Mouse (Mus musculus) embryonic facial prominence, embryonic 11.5 days (tissue): Measurements from ENCODE around the gene Sgsm1. TPM values are rescaled to one million over a fixed set of nuclear protein-coding genes. Genes with fewer than 3 reads are reported as not detected.

Experiments
- ATAC-seq: fragments of 200-750 bp; cut with Nextera tagmentation; replicated peaks from 2 replicates; pipeline ENCODE4 v1.8.0; 2017; ENCODE audit warnings: low read depth; ENCODE audit not compliant: insufficient number of reproducible peaks, low FRiP score, low TSS enrichment
- DNase-seq: peaks from one replicate; pipeline ENCODE4 v3.0.0-alpha.2; 2015; ENCODE audit warnings: low spot score
- H3K27ac ChIP-seq: fragments of 300-500 bp; sonication (generic); replicated peaks from 2 replicates; pipeline ENCODE4 v1.5.1; 2014; ENCODE audit warnings: mild to moderate bottlenecking, low read depth, low read length, control low read depth
- H3K27me3 ChIP-seq: fragments of 300-500 bp; sonication (generic); 2 replicates; pipeline ENCODE4 v1.6.1; 2014; ENCODE audit warnings: mild to moderate bottlenecking, low read length, moderate library complexity, mixed read lengths; ENCODE audit not compliant: control insufficient read depth, insufficient read depth
- H3K36me3 ChIP-seq: fragments of 300-500 bp; sonication (generic); replicated peaks from 2 replicates; pipeline ENCODE4 v1.6.1; 2014; ENCODE audit warnings: low read depth, mild to moderate bottlenecking, low read length, moderate library complexity, mixed read lengths; ENCODE audit not compliant: control insufficient read depth, insufficient read depth
- H3K4me1 ChIP-seq: fragments of 300-500 bp; sonication (generic); 2 replicates; pipeline ENCODE4 v1.6.1; 2014; ENCODE audit warnings: low read length, mixed read lengths; ENCODE audit not compliant: control insufficient read depth, insufficient read depth
- H3K4me2 ChIP-seq: fragments of 300-500 bp; sonication (generic); 2 replicates; pipeline ENCODE4 v1.6.1; 2014; ENCODE audit warnings: low read depth, mild to moderate bottlenecking, control low read depth, low read length, moderate library complexity
- H3K4me3 ChIP-seq: fragments of 300-500 bp; sonication (generic); 2 replicates; pipeline ENCODE4 v1.5.1; 2014; ENCODE audit warnings: low read depth, low read length, control low read depth
- H3K9ac ChIP-seq: fragments of 300-500 bp; sonication (generic); replicated peaks from 2 replicates; pipeline ENCODE4 v1.6.1; 2014; ENCODE audit warnings: mild to moderate bottlenecking, control low read depth, low read length
- H3K9me3 ChIP-seq: fragments of 300-500 bp; sonication (generic); replicated peaks from 2 replicates; pipeline ENCODE4 v1.6.1; 2016; ENCODE audit warnings: mild to moderate bottlenecking, low read length, inconsistent platforms, mixed read lengths; ENCODE audit not compliant: control insufficient read depth
- WGBS: fragments of 180-500 bp; shearing (Covaris S2); extraction: QIAGEN DNeasy Blood & Tissue Kit; methylation state at CpG from one replicate; pipeline ENCODE4 v1.1.7; 2014; 5-methylcytosine and 5-hydroxymethylcytosine counted together
- polyA plus RNA-seq: library from polyadenylated mRNA; unstranded; fragments of >200 nt; fragmentation: Nextera tagmentation; extraction: Ambion mirVana; gene quantifications from 2 replicates; pipeline ENCODE4 v1.2.1, GENCODE M21; 2014

The Sgsm1 gene
- 6.8 and 7.4 TPM in 2 replicates for polyA plus RNA-seq

GRCm38 (mm10) chr5:113310377-113311003, at the start of gene Sgsm1:
Sgsm1 (minus strand) TSS chr5:113310786.
- peak within 1 kb of the TSS; percentile 53 for H3K4me3 ChIP-seq
- no peak within 1 kb of the TSS for H3K27ac ChIP-seq
- H3K36me3 ChIP-seq: no peaks in the 10 kb centered on the region
- WGBS: 2% methylated on average over 48 of the region's 53 CpGs
- 0 out of 2 replicates have a peak, but pooled peaks cover 3% of the 10 kb centered on the region for H3K27me3 ChIP-seq
- H3K4me2 ChIP-seq: peak within 1 kb of the TSS; percentile 88
- H3K9me3 ChIP-seq: no peaks in the 10 kb centered on the region
- no peaks in the 10 kb centered on the region; the same call in none of the 2 replicates for H3K4me1 ChIP-seq
- ATAC-seq: peak; percentile 53
- H3K9ac ChIP-seq: peak within 1 kb of the TSS; percentile 53
- peak; percentile 87 for DNase-seq

- H3K9me3 ChIP-seq: no peaks in the 10 kb centered on the region
- H3K9ac ChIP-seq: no peak overlapping the region
- no peaks in the 10 kb centered on the region for H3K27me3 ChIP-seq
- no peak overlapping the region for H3K4me3 ChIP-seq
- WGBS: 1% methylated on average over 11 of the region's 11 CpGs
- ATAC-seq (no peak), DNase-seq (no peak)
- H3K4me1 ChIP-seq: peaks cover 3% of the 10 kb centered on the region; the same call in 1 of the 2 replicates
- no peak overlapping the region for H3K27ac ChIP-seq
- H3K36me3 ChIP-seq: no peaks in the 10 kb centered on the region
- H3K4me2 ChIP-seq: no peak overlapping the region
These were observed 48.2 kb upstream of the Sgsm1 start for GRCm38 (mm10) chr5:113358833-113359232.

- ATAC-seq (no peak), DNase-seq (no peak)
- Histone ChIP-seq H3K4me1 (peaks cover 3% of the 10 kb centered on the region; the same call in 1 of the 2 replicates), H3K27me3 (no peaks in the 10 kb centered on the region), H3K4me3 (no peak overlapping the region), H3K4me2 (no peak overlapping the region), H3K27ac (no peak overlapping the region), H3K9ac (no peak overlapping the region), H3K36me3 (no peaks in the 10 kb centered on the region), H3K9me3 (no peaks in the 10 kb centered on the region)
- WGBS: 39% methylated on average over 3 of the region's 3 CpGs
These were observed 47.1 kb upstream of the Sgsm1 start for GRCm38 (mm10) chr5:113357656-113358055.

GRCm38 (mm10) chr5:113357186-113357585, 46.6 kb upstream of the Sgsm1 start, which contains the start of gene Aym1:
Aym1 (plus strand) TSS chr5:113357294.
- ATAC-seq: no peak
- no peaks in the 10 kb centered on the region for H3K36me3 ChIP-seq
- 28% methylated on average over 4 of the region's 6 CpGs for WGBS
- no peaks in the 10 kb centered on the region for H3K9me3 ChIP-seq
- no peak for DNase-seq
- no peak within 1 kb of the TSS for H3K4me2 ChIP-seq
- no peak within 1 kb of the TSS for H3K27ac ChIP-seq
- peaks cover 3% of the 10 kb centered on the region; the same call in 1 of the 2 replicates for H3K4me1 ChIP-seq
- no peak within 1 kb of the TSS for H3K9ac ChIP-seq
- no peaks in the 10 kb centered on the region for H3K27me3 ChIP-seq
- H3K4me3 ChIP-seq: no peak within 1 kb of the TSS

GRCm38 (mm10) chr5:113354311-113354710, 43.7 kb upstream of the Sgsm1 start:
- DNase-seq (no peak), ATAC-seq (no peak)
- Histone ChIP-seq H3K27me3 (no peaks in the 10 kb centered on the region), H3K4me3 (no peak overlapping the region), H3K4me2 (no peak overlapping the region), H3K36me3 (no peaks in the 10 kb centered on the region), H3K9me3 (no peaks in the 10 kb centered on the region), H3K9ac (no peak overlapping the region), H3K27ac (no peak overlapping the region), H3K4me1 (peaks cover 3% of the 10 kb centered on the region; the same call in 1 of the 2 replicates)
- WGBS: 51% methylated on average over 16 of the region's 16 CpGs

- Histone ChIP-seq H3K4me3 (no peak overlapping the region), H3K27me3 (peaks cover 12% of the 10 kb centered on the region), H3K4me1 (peaks cover 3% of the 10 kb centered on the region; the same call in 1 of the 2 replicates), H3K27ac (no peak overlapping the region), H3K9ac (no peak overlapping the region), H3K9me3 (no peaks in the 10 kb centered on the region), H3K36me3 (no peaks in the 10 kb centered on the region), H3K4me2 (no peak overlapping the region)
- WGBS: 84% methylated on average over 6 of the region's 6 CpGs
- no peak for DNase-seq
- ATAC-seq: 0 out of 2 replicates have a peak, but pooled peaks have one; percentile 30
These were observed 42.0 kb upstream of the Sgsm1 start for GRCm38 (mm10) chr5:113352636-113353035.

GRCm38 (mm10) chr5:113351768-113352167, 41.2 kb upstream of the Sgsm1 start:
- DNase-seq (no peak), ATAC-seq (no peak)
- WGBS: 79% methylated on average over 3 of the region's 3 CpGs
- no peak overlapping the region for H3K4me2 ChIP-seq
- no peaks in the 10 kb centered on the region for H3K36me3 ChIP-seq
- no peak overlapping the region for H3K4me3 ChIP-seq
- no peaks in the 10 kb centered on the region for H3K4me1 ChIP-seq
- H3K9me3 ChIP-seq: no peaks in the 10 kb centered on the region
- no peak overlapping the region for H3K27ac ChIP-seq
- peaks cover 15% of the 10 kb centered on the region for H3K27me3 ChIP-seq
- no peak overlapping the region for H3K9ac ChIP-seq

- 21% methylated on average over 7 of the region's 7 CpGs for WGBS
- Histone ChIP-seq H3K4me1 (no peaks in the 10 kb centered on the region), H3K36me3 (no peaks in the 10 kb centered on the region), H3K9me3 (no peaks in the 10 kb centered on the region), H3K27ac (no peak overlapping the region), H3K27me3 (peaks cover 31% of the 10 kb centered on the region), H3K9ac (no peak overlapping the region), H3K4me2 (no peak overlapping the region), H3K4me3 (no peak overlapping the region)
- no peak for DNase-seq
- no peak for ATAC-seq
These were observed 39.2 kb upstream of the Sgsm1 start for GRCm38 (mm10) chr5:113349810-113350209.
